Mouse (Mus musculus): ENCODE results near the gene Ccdc85b.

Ccdc85b gene

DNA sequence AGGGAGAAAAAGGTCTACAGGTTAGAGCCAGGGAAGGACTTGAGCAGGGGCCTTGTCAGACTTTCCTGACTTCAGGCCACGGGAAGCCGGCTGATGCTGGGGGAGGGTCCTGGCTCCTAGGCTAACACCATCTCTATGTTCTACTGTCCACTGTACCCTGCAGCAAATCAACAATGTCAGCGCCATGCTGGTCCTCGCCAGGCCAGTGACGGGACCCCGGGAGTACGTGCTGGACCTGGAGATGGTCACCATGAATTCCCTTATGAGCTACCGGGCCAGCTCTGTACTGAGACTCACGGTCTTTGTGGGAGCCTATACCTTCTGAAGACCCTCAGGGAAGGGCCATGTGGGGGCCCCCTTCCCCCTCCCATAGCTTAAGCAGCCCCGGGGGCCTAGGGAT is 23.7 kb upstream of the Ccdc85b start:
- no peak for DNase-seq (ENCODE audit: low spot score in 2 of 2)

GRCm38 (mm10) chr19:5480016-5480415 is 22.3 kb upstream of the Ccdc85b start:
- DNase-seq (ENCODE audit: low spot score in 2 of 2): no peak

GRCm38 (mm10) chr19:5477668-5478300 is 20.1 kb upstream of the Ccdc85b start:
- no peak for DNase-seq (ENCODE audit: low spot score in 2 of 2)

- peak; percentile 59 to 67 for DNase-seq (ENCODE audit: low spot score in 2 of 2)
Observed at GRCm38 (mm10) chr19:5477004-5477667, 19.4 kb upstream of the Ccdc85b start.

- DNase-seq (ENCODE audit: low spot score in 2 of 2): no peak
Observed at GRCm38 (mm10) chr19:5475069-5475714, 17.5 kb upstream of the Ccdc85b start.

DNA sequence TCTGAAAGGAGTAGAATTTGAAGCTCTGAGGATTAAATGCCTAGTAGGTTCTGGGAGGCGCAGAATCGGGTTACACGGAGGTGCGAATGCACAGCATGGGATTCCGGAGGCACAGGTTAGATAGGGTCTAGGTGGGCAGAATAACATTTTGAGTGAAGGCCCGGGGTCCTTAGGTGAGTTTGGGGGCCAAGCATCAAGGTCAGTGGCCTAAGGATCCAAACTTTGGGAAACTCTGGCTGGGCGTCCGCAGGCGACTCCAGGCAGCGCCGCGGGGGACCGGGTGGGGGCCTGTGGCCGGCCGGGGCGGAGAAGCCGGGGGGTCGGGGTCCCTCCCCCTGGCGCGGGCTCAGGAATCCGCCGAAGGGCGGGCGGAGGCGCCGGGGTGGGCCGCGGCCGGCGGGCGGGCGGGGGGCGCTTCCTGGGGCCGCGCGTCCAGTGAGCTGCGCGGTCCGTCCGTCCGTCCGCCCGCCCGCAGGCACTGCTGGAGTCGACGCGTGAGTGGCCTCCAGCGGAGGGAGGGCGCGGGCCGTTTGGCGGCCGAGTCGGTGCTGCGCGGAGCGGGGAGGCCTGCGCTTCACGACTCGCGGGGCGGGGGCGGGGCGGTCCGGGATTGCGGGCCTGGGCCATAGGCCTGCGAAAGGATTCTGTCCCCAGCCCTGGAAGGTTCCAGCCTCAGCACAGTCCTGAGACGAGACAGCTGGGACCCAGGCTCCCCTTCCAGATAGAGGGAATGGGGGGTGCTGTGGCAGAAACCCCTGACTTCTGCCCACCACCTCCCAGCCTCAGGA is 16.8 kb upstream of the Ccdc85b start:
- no peak for DNase-seq (ENCODE audit: low spot score in 2 of 2)

DNA sequence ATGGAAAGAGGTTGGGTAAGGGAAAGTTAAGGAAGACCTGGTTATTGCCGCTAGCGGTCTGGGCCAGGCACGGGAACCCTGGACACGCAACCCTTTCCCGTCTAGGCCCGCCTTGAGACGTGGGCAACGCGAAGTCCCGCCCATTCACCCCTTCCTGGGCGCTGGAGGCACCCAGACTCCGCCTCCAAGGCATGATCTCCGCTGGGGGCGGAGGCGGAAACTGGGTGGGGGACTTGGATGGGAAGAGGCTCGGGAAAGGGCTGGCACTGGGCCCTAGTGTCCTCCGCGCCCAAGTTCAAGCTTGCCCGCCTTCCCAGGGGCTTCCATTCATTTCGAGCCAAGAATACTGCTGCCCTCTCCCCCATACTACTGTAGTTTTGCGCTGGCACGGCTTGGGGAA is 16.0 kb upstream of the Ccdc85b start, which contains the start of gene Efemp2:
Efemp2 (plus strand) TSS at position 235 of the 400 bp plus-strand sequence.
- DNase-seq (ENCODE audit: low spot score in 2 of 2): peak; percentile 54 to 65

- DNase-seq (ENCODE audit: low spot score in 2 of 2): no peak
Observed at GRCm38 (mm10) chr19:5472857-5473256, 15.2 kb upstream of the Ccdc85b start.

DNA sequence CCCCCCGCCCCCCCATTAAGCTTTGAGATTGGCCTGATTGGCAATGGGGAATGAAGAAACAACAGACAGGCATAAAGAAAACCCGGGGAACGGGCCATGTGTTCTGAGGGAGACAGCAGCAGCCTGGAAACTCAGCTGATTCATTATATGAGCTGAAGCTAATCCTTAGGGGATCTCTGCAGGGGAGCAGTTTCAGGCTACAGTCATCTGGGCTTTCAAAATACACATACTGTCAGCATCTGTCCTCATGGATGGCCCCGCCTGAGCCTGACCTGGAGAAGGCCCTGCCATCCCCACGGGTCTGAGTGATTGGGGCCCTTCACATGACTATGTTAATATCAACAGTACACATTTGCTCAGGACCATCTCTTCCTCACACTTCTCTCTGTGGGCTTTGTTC is 14.2 kb upstream of the Ccdc85b start:
- no peak for DNase-seq (ENCODE audit: low spot score in 2 of 2)

GRCm38 (mm10) chr19:5468374-5468773 is 10.7 kb upstream of the Ccdc85b start, which contains the start of gene Ctsw:
TSS of gene Ctsw (minus strand) at chr19:5468507.
- no peak for DNase-seq (ENCODE audit: low spot score in 2 of 2)

- DNase-seq (ENCODE audit: low spot score in 2 of 2): no peak
Observed at GRCm38 (mm10) chr19:5466916-5467500, 9.3 kb upstream of the Ccdc85b start.

DNA sequence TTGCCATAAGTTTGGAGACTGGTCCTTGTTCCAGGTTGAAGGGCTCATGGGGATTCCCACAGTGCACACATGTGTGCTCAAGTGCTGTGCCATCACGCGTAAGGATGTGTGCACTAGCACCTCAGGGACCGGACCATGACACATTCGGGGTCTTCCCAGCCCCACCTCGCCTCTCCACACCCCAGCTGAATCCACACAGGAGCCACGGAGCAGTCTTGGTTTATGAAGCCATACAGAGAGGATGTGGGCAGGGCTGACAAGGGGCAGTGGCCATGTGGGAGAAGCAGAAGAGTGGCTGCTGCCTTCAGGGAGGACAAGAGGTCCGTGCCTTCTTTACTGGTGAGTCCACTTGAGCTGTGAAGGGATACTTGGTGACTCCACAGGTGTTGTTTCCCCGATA is 7.3 kb upstream of the Ccdc85b start:
- DNase-seq (ENCODE audit: low spot score in 2 of 2): no peak

GRCm38 (mm10) chr19:5463791-5464562 is 6.3 kb upstream of the Ccdc85b start:
- peak in 1 of 2 experiments; percentile 50 for DNase-seq (ENCODE audit: low spot score in 2 of 2)

- DNase-seq (ENCODE audit: low spot score in 2 of 2): no peak
Observed at GRCm38 (mm10) chr19:5463212-5463611, 5.5 kb upstream of the Ccdc85b start.

DNA sequence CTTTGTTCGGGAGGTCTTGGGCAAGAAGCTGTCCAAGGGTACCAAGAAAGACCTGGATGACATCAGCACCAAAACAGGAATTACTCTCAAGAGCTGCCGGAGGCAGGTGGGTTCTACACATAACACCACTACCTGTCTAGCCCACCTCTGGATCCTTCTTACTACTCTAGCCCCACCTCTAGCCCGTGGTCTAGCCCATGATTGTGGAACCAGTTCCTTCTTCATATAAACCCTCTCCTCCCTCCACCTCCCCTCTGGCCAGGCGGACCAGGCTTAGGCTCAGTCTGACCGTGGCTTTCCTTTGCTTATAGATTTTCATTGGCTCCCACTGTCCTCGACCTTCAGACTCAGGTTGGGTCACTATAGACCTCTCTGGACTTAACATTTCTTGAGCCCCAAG is 3.7 kb upstream of the Ccdc85b start:
- no peak for DNase-seq (ENCODE audit: low spot score in 2 of 2)

GRCm38 (mm10) chr19:5460465-5460911 is 2.8 kb upstream of the Ccdc85b start, which contains the start of gene Fibp:
TSS of gene Fibp (plus strand) at chr19:5460615.
- DNase-seq (ENCODE audit: low spot score in 2 of 2): peak; percentile 85 to 91

DNA sequence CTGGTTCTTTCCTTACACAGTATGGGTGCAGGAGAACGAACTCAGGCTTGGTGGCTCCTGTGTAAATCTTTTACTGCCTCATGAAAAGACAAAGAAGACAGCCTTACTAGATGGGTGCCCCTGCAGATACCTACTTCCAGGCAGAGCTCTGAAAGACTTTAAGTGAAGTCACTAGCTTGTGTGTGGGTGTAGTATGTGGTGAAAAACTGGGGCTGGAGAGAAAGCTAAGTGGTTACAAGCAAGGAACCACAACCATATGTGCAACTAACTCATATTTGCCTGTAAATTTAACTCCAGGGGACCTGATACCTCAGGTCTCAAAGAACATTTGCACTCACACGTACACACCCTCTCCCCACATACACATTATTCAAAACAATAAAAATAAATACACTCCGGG is 2.2 kb upstream of the Ccdc85b start:
- DNase-seq (ENCODE audit: low spot score in 2 of 2): no peak

DNA sequence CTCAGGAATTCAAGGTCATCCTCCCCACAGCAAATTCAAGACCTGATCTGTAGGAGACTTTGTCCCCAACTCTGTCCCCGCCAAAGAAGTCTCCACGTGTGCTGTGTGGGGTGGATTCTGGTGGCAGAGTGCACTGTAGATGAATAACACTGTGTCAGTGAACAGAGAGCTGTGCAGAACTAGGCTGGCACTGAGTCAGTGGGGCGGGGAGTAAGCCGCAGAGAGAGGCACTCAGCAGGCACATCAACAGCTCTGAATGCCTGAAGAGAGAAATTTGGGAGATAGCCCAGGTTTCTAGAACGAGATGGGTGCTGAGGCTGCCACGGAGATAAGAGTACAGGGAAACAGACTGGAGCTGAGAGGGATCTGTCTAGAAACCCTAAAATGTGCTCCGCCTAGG is 1.3 kb upstream of the Ccdc85b start:
- peak in 1 of 2 experiments; percentile 59 for DNase-seq (ENCODE audit: low spot score in 2 of 2)

- DNase-seq (ENCODE audit: low spot score in 2 of 2): peak; percentile 94 to 98
Observed at GRCm38 (mm10) chr19:5456922-5457745, 560 bp downstream of the Ccdc85b start.
